Comparison of ENCODE assay signal across 8 mouse cellular contexts in the genomic region with DNA sequence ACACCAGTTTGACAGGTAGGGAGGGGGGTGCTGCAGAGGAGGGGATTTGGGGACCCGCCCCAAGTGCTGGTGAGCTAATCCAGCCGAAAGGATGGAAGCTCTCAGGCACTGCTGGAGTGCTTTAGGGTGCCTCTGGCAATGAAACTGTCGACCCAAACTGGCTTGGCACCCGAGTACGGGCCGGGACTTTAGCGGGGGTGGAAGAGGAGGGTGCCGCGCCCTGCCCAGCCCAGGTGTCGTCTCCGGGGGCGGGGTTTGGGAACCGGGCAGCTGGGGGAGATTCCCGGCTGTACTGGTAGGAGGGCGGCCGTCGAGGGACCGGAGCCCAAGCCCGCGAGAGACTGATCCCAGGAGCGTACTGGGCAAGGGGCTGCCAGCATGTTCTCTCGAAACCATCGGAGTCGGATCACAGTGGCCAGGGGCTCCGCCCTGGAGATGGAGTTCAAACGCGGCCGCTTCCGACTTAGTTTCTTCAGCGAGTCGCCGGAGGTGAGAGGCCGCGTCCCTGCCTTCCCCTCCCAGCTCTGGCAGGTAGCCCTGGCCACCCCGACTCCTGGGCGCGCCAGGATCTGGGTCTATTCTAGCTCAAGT. TPM values are rescaled to one million over a fixed set of nuclear protein-coding genes. Genes with fewer than 3 reads are reported as not detected.
DNase-seq lines count a peak whose midpoint lies in the region; ATAC-seq lines count a peak whose summit lies in the region.

No protein-coding gene starts in this region.

- no peaks in the 10 kb centered on the region for H3K9me3 ChIP-seq in embryonic facial prominence, embryonic 11.5 days (replicated peaks; ENCODE audit: control insufficient read depth, low read length)
- H3K9me3 ChIP-seq in midbrain, embryonic 10.5 days (replicated peaks): no peaks in the 10 kb centered on the region

- ATAC-seq in embryonic facial prominence, embryonic 11.5 days (replicated peaks; ENCODE audit: insufficient number of reproducible peaks, low FRiP score, low TSS enrichment, low read depth): no peak

- H3K9ac ChIP-seq in embryonic facial prominence, embryonic 11.5 days (replicated peaks; ENCODE audit: low read length): peak overlapping the region; percentile 76

- peak; percentile 43 for DNase-seq in NIH3T3 (ENCODE audit: low read depth)
- no peak for DNase-seq in embryonic facial prominence, embryonic 11.5 days (ENCODE audit: low spot score)
- DNase-seq in heart, postnatal 14 days: peak; percentile 44 to 50
- peak; percentile 77 to 87 for DNase-seq in kidney, postnatal 36 days
- DNase-seq in midbrain, embryonic 10.5 days (ENCODE audit: low spot score): peak; percentile 29
- DNase-seq in cerebellum, adult 9-10 months: no peak
- no peak for DNase-seq in adipocyte (ENCODE audit: low spot score)
- DNase-seq in thymus, postnatal 10 days (ENCODE audit: low spot score in 2 of 2): no peak

- H3K4me3 ChIP-seq in embryonic facial prominence, embryonic 11.5 days (ENCODE audit: low read depth, low read length): peak overlapping the region; percentile 50
- peak overlapping the region; percentile 74 for H3K4me3 ChIP-seq in midbrain, embryonic 10.5 days

- no peaks in the 10 kb centered on the region for H3K27me3 ChIP-seq in embryonic facial prominence, embryonic 11.5 days (ENCODE audit: control insufficient read depth, insufficient read depth, low read length)
- peaks cover 17% of the 10 kb centered on the region for H3K27me3 ChIP-seq in midbrain, embryonic 10.5 days (ENCODE audit: low read depth, poor library complexity, severe bottlenecking)

- peak overlapping the region; percentile 56; the same call in 1 of the 2 replicates for H3K27ac ChIP-seq in embryonic facial prominence, embryonic 11.5 days (replicated peaks; ENCODE audit: low read depth, low read length)
- peak overlapping the region; percentile 100 for H3K27ac ChIP-seq in midbrain, embryonic 10.5 days (replicated peaks)

- H3K4me1 ChIP-seq in embryonic facial prominence, embryonic 11.5 days (ENCODE audit: control insufficient read depth, insufficient read depth, low read length): peaks cover 2% of the 10 kb centered on the region
- H3K4me1 ChIP-seq in midbrain, embryonic 10.5 days: peaks cover 53% of the 10 kb centered on the region

- no peaks in the 10 kb centered on the region for H3K36me3 ChIP-seq in embryonic facial prominence, embryonic 11.5 days (replicated peaks; ENCODE audit: control insufficient read depth, insufficient read depth, low read depth, low read length)
- H3K36me3 ChIP-seq in midbrain, embryonic 10.5 days: peaks cover 7% of the 10 kb centered on the region

- intact Hi-C loops in heart, postnatal 14 days (cut with DNase I): loop anchor here (2.0 kb wide), 1 partner anchor 21 kb away; a partner anchor contains a TSS

- WGBS in embryonic facial prominence, embryonic 11.5 days: 3% methylated on average over 37 of the region's 37 CpGs
- 2% methylated on average over 37 of the region's 37 CpGs for WGBS in midbrain, embryonic 10.5 days

- H3K4me2 ChIP-seq in embryonic facial prominence, embryonic 11.5 days (ENCODE audit: low read depth, low read length): peak overlapping the region; percentile 88

RNA-seq across cellular contexts. Expression of a gene that starts 0.4 kb away (rescaled TPM):
- 17.7 and 18.3 TPM in 2 replicates for polyA plus RNA-seq in embryonic facial prominence, embryonic 11.5 days (2014; fragmentation: Nextera tagmentation; extraction: Ambion mirVana)
- total RNA-seq in heart, postnatal 14 days (2021): 1 to 10 TPM; 6.9 to 8.0 TPM
- 35.3 and 39.7 TPM in 2 replicates for polyA plus RNA-seq in midbrain, embryonic 10.5 days (2016; fragmentation: Nextera tagmentation; extraction: Ambion mirVana)

RNA-seq across cellular contexts. Expression of a gene that starts 10.4 kb away (rescaled TPM):
- polyA plus RNA-seq in embryonic facial prominence, embryonic 11.5 days (2014; fragmentation: Nextera tagmentation; extraction: Ambion mirVana): 17.5 and 19.5 TPM in 2 replicates
- total RNA-seq in heart, postnatal 14 days (2021): 10 to 100 TPM; 14.2 to 15.3 TPM
- polyA plus RNA-seq in midbrain, embryonic 10.5 days (2016; fragmentation: Nextera tagmentation; extraction: Ambion mirVana): 18.2 and 18.7 TPM in 2 replicates

RNA-seq across cellular contexts. Expression of a gene that starts 14.3 kb away (rescaled TPM):
- polyA plus RNA-seq in embryonic facial prominence, embryonic 11.5 days (2014; fragmentation: Nextera tagmentation; extraction: Ambion mirVana): 146 and 156 TPM in 2 replicates
- total RNA-seq in heart, postnatal 14 days (2021): 10 to 100 TPM; 72.4 to 80.1 TPM
- 138 and 180 TPM in 2 replicates for polyA plus RNA-seq in midbrain, embryonic 10.5 days (2016; fragmentation: Nextera tagmentation; extraction: Ambion mirVana)

RNA-seq across cellular contexts. Expression of a gene that starts 20.4 kb away (rescaled TPM):
- polyA plus RNA-seq in embryonic facial prominence, embryonic 11.5 days (2014; fragmentation: Nextera tagmentation; extraction: Ambion mirVana): 22.1 and 23.9 TPM in 2 replicates
- total RNA-seq in heart, postnatal 14 days (2021): 10 to 100 TPM; 10.4 to 11.4 TPM
- polyA plus RNA-seq in midbrain, embryonic 10.5 days (2016; fragmentation: Nextera tagmentation; extraction: Ambion mirVana): 31.8 and 33.7 TPM in 2 replicates

RNA-seq across cellular contexts. Expression of a gene that starts 20.5 kb away (rescaled TPM):
- 10.7 and 11.1 TPM in 2 replicates for polyA plus RNA-seq in embryonic facial prominence, embryonic 11.5 days (2014; fragmentation: Nextera tagmentation; extraction: Ambion mirVana)
- 1 to 10 TPM; 1.1 to 1.3 TPM for total RNA-seq in heart, postnatal 14 days (2021)
- polyA plus RNA-seq in midbrain, embryonic 10.5 days (2016; fragmentation: Nextera tagmentation; extraction: Ambion mirVana): 13.0 and 14.6 TPM in 2 replicates

Comparison
In these comparisons a context has a peak if more than half of its experiments do, and no peak if none do; other contexts are left out.
1. DNase-seq: peak in NIH3T3 (single experiment), heart, postnatal 14 days (2 of 2), kidney, postnatal 36 days (2 of 2) and midbrain, embryonic 10.5 days (single experiment); none in embryonic facial prominence, embryonic 11.5 days (single experiment), cerebellum, adult 9-10 months (single experiment), adipocyte (single experiment) and thymus, postnatal 10 days (0 of 2).